Mouse (Mus musculus): ENCODE data around the gene Dazap2.
A peak's percentile ranks its signal among the peaks of the same experiment; 100 is the strongest.
"Not testable (repeated sequence)": the region's sequence is repeated elsewhere in the genome, so short reads cannot be mapped to it uniquely, and the experiment has no call there.

Gene Dazap2

DNA sequence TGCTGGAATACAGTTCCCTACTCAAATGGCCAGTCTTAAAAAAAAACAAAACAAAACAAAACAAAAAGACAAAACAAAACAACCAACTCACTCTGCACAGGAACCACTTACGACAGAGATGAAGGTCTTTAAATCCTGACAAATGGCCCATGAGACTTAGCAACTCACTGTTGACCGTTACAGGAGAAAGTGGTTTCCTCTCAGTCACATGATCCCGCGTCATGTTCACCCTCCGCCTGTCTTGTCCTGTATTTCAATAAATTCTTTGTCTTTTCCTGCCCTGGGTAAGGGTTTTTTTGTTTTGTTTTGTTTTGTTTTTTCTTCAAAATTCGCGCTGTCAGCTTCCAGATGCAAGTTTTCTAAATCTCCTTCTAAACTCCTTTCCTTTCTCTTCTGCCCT is 3.2 kb upstream of the Dazap2 start:
- no peak for DNase-seq (ENCODE audit: low spot score in 2 of 2)

DNA sequence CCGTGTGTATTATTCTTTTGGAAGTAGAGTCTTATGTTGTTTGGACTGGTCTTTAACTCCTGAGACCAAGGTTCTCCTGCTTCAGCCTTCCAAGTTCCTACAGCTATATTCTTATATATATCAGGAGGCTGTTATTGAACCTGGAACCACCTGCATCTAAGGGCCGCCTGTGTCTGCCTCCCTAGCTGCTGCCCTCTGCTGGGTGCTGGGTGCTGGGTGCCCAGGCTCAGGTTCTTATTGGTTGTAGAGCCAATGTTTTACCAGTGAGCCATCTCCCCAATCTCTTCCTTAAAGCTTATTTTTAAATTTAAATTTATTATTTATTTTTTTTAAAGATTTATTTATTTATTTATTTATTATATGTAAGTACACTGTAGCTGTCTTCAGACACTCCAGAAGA is 2.7 kb upstream of the Dazap2 start:
- DNase-seq (ENCODE audit: low spot score in 2 of 2), result no peak

DNA sequence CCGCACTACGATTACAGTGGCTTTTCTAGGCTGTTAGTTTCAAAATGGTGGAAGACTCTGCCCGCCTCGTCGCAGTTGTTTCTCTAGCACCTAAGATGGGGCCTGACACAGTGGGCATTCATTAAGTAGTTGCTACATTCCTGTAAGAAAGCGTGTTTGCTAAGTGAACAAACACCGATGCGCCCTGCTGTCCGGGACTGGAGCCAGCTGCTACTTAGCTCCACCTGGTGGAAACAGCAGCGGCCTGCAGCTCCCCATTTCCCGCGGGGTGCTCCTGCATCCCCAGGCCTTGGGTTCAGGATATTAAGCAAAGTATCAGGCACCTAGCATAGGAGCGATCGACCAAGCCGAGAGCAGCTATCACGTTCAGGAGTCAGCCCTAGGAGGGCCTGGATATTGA is 1.6 kb upstream of the Dazap2 start:
- DNase-seq (ENCODE audit: low spot score in 2 of 2), result peak; percentile 77

DNA sequence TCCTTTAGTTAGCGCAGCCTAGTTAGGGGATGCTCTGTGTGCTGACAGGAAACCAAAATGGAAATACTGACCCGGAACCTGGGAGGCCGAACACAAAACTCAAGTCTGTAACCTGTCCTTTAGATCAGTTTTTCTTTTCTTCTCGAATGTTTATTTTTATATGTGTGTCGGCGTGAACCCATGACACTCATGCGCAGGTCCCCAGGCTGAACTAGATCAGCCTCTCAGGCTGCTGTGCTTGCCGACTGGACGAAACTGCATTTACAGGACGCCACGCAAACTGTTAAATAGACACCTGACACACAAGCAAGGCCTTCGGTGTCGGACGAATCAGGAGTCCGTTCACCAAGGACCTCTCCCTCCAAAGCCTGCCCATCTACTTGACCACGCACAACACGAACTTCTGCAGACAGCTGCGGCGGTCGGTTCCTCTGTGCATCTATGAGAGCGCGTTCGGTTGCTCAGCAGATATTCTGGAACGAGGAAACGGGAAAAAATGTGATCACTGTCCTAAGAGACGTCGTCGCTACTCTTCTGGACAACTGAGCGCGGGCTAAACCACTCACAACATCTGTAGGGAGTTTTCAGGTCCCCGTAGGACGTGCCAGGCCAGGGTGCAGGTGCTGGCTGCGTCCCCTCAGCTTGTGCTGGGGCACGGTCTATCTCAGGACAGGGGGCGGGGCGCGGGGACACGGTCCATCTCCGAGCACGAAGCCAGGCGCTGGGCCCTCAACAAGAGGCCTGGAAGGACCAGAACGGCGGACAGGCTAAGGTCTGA is 742 bp upstream of the Dazap2 start:
- DNase-seq (ENCODE audit: low spot score in 2 of 2), result peak in 1 of 2 experiments; percentile 38

DNA sequence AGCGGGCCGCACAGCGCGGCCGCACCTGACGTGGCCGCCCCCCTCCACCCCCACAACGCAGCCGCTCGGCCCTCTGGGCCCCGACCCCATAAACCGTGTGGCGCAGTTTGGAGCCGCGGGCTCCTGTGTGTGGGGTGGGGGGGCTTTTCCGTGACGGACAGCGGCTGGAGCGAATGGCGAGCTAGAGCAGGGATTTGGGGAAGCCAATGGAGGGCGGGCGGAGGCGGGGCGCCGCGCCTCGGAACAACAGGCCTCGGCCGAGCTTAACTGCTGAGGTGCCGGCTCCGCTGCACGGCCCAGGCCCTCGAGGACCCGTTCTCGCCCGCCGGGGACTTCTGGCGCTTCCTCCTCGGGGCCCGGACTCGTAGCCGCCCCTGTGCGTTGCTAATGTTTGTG is 674 bp downstream of the Dazap2 start:
- DNase-seq (ENCODE audit: low spot score in 2 of 2), result peak; percentile 86 to 88

DNA sequence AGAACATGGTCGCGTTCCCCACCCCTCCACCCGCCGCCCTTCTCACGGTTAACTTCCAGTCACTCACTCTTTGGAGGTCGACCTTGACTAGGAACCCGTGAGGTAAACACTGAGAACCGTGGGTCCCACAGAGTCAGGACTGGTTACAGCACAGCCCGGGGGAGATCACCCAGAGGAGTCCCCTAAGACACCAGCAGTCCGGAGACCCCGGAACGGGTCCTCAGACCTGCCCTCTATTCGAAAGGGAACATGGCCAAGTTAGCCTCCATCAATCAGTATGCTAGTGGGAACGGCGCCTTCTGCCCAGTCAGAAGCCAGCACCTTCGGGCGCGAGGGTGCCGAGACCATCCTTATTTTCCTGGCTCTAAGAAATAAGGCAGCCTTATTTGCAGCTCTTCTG is 1.1 kb downstream of the Dazap2 start:
- no peak for DNase-seq (ENCODE audit: low spot score in 2 of 2)

DNA sequence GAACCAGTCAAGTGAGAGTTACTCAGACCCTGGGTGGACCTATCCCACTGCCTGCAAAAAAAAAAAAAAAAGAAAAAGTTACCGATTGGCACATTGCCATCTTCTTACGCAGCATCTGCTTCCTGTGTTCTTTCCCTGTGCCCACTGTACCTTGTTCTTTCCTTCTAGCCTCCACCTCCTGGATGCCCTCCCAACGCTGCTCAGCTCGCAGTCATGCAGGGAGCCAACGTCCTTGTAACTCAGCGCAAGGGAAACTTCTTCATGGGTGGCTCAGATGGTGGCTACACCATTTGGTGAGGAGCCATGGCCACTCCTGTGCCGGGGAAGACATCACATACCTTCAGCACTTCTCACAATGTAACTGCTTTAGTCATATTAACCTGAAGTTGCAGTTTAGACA is 4.1 kb downstream of the Dazap2 start:
- DNase-seq (ENCODE audit: low spot score in 2 of 2), result no peak

DNA sequence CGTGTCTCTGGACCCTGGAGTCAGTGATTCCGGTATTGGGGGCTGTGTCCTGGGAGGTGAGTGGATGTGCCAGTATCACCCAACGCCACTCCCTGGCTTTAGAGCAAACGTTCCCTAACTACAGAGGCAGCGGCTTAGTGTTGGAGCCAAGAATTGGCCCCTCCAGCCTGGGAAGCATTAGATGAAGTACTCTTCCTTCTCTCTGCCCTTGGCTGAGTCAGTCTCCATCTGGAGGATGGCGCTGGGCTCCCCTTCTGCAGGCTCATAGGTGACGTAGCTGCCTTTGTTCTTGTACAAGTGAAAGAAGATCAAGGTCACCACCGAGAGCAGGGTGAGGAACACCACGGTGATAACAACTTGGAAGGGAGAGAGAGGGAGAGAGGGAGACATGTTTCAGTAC is 6.5 kb downstream of the Dazap2 start:
- not testable (repeated sequence) for DNase-seq (ENCODE audit: low spot score in 2 of 2)

DNA sequence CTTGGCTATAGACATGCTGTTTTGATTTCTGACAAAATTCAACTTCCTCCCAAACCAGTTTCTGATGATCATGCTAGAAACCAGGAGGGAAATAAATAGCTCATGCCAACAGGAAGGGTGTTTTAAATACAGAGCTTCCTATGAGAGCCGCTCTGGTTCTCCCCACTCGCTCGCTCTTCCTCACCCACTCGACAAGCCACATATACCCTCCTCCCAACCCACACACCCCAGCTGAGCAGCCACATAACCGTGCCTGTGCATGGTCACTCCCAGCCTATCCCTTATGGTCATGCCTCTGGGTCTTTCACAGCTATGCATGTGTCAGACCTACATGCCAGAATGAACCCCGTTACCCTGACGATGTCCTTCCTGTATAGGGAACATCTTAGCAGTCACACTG is 7.0 kb downstream of the Dazap2 start:
- peak; percentile 58 to 65 for DNase-seq (ENCODE audit: low spot score in 2 of 2)

DNA sequence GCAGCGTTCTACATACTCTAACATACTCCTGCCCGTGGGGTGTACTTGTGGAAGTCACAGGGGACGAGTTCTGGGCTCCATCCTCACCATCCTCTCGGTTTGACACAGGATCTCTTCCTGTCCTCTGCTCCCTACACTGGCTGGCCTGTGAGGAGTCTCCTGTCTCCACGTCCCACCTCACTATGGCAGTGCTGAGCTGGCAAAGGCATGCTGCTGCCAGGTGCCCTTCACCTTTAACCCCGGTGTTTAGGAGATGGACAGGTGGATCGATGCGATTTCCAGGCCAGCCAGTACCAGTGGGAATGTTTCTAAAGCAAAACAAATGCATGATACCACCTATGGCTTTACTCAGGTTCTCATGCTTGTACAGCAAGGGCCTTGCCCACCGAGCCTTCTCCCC is 8.6 kb downstream of the Dazap2 start:
- no peak for DNase-seq (ENCODE audit: low spot score in 2 of 2)

DNA sequence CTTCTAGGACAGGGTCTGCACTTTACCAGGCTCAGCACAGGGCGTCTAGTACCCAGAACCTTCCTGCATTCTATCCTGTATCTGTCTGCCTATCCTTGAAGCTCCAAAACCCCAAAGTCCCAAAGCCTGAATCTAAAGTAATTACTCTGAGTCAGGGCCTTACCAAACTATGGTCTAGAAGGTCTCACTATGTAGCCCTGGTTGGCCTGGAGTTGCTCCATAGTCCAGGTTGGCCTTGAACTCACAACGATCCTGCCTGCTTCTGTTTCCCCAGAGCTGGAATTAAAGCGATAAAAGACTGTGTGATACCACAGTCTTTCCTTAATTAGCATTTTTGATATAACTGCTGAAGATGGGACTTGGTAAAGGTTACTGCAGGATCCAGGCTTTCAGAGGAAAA is 9.3 kb downstream of the Dazap2 start:
- no peak for DNase-seq (ENCODE audit: low spot score in 2 of 2)

DNA sequence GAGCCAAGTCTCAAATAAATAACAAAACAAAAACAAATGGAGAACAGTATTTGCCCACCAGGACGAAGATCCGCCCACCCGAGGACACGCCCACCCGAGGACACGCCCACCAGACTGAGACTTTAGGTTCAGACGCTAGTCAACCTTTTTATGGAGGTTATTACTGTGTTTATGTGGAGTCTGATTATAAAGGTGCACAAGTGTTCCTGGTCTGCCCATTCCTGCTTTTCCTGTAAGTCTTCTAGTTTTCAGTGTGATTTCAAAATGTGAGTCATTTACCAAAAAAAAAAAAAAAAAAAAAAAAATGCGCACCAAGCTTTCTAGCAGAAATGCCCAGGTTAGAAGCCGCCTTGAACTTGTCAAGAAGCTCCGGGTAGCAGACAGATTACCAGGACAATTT is 12.1 kb downstream of the Dazap2 start:
- no peak for DNase-seq (ENCODE audit: low spot score in 2 of 2)

DNA sequence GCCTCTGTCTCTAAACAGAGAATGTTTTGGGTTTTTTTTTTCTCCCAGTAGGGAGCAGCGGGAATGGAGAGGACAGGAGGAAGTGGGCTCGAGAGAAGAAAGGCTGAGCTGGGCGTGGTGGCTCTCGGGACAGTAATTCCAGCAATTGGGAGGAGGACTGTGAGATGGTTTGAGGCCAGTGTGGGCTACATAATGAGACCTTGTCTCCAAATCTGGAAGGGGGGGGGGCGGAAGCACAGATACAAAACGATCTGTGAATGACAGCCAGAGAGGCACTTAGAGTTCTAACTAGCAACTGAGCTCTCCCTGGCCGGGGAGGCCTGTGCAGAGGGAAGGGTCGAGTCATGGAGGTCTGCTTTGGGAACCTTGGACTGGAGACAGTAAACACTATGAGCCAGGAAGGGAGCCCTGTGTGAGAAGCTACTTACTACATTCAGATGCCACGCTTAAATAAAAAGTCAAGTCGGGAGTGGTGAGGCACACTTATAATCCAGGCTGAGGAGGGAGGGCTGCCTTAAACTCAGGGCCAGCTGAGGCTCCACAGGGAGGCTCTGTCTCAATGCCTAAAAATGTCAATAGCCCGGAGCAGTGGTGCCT is 12.7 kb downstream of the Dazap2 start:
- DNase-seq (ENCODE audit: low spot score in 2 of 2), result no peak

DNA sequence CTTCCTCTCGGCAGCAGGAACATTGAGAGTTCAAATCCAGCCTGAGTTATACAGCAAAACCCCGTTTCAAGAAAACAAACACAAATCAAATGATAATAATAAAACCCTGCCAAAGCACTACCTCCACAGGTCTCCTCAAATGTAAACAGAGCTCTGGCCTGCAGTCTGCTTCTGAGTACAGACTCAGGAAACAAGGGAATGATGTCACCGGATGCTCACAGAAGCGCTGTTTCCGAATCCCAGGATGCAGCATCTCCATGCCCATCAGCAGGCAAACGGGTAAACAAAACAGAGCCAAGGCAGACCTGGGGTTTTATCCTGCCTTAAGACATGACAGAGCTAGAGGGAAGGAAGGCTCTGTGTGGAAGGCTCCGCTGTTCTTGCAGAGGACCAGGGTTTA is 13.6 kb downstream of the Dazap2 start:
- no peak for DNase-seq (ENCODE audit: low spot score in 2 of 2)

DNA sequence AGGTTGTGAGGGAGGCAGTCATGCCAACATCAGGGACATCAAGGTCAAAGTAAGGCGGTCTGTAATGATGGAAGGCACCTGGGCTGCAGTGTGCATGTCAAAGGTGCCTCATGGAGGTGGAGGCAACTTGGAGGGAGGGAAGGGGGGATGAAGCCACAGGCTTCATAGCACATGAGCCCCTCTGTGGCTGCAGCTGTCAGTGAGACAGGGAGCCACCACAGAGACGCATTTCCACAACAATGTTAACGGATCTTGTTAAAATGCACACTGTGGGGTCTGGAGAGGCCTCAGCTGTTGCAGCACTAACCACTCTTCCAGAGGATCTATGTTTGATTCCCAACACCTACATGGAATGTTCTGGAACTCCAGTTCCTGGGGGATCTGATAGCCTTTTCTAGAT is 15.0 kb downstream of the Dazap2 start:
- DNase-seq (ENCODE audit: low spot score in 2 of 2), result no peak

DNA sequence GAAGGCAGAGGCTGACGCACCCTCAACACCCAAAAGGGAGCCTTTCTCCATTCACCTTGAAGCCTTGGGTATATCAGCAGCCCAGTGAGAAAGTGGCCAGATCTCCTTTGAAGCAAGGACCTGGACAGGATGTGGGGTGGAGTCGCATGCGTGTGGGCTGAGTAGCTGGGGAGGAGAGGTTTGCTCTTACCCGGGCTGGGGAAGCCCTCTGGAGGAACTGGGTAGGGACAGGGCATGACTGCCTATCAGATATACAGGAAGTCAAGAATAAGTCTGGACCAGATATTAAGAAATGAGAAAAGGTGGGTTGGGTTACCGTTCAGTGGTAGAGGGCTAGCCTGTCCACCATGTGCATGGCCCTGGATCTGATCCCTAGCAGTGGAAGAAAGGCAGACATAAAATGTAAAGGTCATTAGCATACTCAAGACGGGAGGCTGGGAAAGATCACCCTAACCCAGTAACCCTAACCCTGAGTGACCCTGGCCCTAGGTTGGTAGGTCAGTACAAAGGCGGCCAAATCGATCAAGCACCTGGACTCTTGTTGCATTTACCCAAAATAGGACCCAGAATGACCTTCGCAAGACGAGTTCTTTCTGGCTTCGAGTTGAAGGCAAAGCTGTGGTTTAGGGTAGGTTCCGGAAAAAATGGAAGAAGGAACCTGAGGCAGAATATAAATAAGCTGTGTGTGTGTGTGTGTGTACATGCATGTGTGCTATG is 16.5 kb downstream of the Dazap2 start:
- DNase-seq (ENCODE audit: low spot score in 2 of 2), result no peak

DNA sequence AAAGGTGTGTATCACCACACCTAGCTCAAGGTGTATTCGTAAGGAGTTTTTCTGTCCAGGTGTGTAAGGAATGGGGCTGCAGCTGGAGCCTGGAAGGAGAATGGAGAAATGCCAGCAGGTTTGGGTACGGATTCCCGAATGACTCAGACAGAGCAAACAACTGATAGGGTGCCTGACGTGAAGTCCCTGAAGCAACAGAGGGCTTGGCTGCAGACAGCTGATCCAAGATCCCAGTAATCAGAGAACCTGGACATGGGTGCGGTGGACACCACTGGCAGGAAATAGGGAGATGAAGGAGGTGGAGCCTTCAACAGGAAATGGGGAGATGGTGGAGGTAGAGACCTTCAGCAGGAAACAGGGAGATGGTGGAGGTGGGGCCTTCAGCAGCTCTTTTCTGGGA is 17.2 kb downstream of the Dazap2 start:
- DNase-seq (ENCODE audit: low spot score in 2 of 2), result no peak

DNA sequence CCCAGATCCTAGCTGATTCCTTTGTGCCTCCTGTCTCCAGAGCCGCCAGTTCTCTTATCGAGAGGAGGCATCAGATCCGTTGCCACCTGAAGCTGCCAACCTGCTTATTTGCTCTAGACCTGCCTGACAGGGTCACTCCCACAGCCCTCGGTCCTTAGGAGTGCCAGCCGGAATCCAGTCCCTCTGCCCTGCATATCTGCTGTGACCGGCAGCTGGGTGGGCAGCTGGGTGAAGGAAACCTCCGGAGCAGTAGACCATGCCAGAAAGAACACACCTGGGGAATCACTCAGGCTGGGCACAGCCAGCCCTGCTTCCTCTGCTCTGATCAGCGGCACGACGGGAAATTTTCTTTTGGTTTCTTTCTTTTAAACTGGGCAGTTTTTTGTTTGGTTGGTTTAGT is 18.2 kb downstream of the Dazap2 start:
- no peak for DNase-seq (ENCODE audit: low spot score in 2 of 2)

DNA sequence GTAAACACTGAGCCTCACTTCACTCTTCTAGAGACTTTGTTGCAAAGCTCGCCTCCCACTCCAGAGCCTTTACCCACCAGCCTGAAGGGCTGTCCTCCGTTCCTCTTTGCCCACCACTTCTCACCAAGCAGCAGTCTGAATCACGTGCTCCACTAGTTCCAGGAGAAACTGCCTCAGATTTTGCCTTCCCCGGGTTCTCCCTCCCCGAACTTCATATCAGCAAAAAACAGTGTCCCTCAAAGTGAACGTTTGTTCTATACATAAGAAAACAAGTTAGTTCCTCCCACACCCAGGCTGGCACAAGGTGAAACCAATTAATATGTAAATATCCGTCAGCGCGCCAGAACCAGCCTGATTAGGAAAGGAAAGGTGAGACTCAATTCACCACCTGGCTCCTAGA is 20.1 kb downstream of the Dazap2 start:
- no peak for DNase-seq (ENCODE audit: low spot score in 2 of 2)

DNA sequence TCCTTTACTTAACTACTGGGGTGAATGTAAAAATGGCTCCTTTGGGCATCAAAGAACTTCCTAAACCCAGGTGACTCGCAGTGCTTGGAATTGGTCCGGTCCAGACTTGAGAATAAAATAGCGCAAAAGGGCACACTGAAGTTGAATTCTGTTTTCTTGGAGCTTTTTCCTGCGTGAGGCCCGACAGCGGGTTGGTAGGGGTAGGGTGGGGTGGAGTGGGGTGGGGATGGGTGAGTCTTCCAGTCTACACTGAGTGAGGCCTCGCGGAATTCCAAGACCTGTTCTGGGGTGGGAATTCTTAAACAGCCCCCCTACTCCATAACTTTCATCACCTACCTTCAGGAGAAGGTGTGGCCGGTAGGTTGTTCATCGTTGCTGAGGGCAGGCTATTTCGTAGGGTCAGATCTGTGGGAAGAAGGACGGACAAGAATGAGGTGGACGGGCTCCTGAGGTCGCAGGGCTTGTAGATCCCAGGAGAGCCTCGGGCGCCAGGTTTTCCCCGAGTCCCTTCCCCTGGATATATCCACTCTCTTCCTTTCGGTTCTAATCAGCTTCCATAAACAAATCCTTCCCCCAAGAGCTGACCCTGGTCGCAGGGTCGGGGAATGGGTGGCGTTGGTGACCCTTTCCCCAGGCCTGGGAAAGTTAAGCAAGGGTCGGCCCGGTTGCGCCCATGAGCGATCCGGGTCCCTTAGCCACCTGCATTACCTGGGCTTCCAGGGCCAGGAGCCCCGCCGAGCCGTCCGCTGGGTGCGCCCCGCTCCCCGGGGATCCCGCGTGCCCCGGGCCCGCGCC is 20.9 kb downstream of the Dazap2 start:
- DNase-seq (ENCODE audit: low spot score in 2 of 2), result no peak

DNA sequence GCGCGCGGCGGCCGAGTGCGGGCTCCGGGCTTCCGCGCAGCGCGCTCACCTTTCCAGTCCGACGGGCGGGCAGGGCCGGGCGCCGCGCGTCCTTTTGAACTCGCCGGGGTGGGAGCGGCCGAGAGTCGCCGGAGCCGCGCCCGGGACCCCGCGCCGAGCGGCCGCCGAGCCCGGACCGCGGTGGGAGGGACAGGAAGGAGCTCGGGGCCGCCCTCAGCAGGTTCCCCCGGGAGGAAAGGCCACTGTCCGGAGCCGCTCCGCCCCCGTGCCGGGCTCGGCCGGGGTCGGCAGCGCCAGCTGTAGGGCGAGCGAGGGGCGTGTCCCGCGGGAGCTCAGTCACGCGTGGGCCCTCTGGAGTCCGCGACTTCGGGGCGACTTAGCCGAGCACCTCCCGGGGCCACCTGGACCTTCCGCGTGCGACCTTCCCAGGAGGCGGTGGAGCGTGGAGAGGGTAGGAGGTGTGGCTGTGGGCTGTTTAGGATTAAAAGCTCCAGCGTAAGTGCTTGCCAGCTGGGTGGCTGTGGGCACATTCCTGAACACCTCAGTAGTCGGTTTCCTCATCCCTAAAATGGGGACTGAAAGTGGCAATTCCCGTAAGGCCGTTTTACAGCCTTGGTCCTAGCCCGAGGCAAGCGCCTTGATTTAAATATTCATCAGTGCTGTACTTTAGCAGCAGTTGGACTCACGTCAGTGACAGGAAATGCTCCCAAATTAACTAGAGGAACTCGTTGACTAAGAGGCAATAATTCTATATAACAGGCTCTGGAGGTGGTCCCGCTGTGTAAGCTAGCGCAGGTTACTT is 21.8 kb downstream of the Dazap2 start, which contains the start of gene Smagp:
Gene Smagp (minus strand): TSS at position 241 of the 802 bp plus-strand sequence.
- DNase-seq (ENCODE audit: low spot score in 2 of 2), result no peak
